Mouse (Mus musculus): ENCODE data around the gene Rps12-ps3. TPM values are rescaled to one million over a fixed set of nuclear protein-coding genes. Genes with fewer than 3 reads are reported as not detected.

Gene Rps12-ps3
- polyA plus RNA-seq, 1 experiment from 2014 or later, result 16.3 TPM

DNA sequence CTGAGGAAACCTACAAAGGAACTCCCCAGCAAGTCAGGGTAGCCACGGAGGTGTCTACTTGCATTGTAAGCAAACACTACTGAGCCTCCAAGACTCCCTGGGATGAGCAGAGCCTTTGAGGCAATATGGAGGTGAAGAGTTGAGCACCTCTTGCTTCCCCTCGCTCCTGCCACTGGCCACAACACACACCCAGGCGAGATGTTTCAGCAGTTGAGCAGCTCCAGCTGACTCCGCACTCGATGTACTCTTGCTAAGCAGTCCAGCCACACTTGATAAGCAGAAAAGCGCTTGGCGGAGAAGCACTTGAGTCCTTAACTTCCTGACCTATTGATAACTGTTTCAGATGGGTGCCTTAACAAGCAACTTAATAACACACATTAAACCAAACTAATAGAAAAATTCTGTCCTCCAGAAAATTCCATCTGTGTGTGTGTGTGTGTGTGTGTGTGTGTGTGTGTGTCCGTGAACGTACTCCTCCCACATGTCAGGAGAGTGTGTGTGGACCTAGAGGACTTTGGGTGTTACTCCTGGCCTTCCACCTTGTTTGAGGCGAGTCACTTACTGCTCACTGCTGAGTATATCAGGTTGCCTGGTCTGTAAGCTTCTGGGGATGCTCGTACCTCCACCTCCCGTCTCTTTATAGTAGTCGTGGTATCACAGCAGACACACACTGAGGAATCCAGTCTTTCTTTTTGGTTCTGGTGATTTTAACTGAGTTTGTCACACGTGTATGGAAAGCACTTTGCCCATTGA lies 34.9 kb downstream of the Rps12-ps3 start:
- H3K27me3 ChIP-seq (ENCODE audit: control insufficient read depth, insufficient read depth, low read length), result no peaks in the 10 kb centered on the region
- ATAC-seq (ENCODE audit: low FRiP score) (no peak), DNase-seq (ENCODE audit: low spot score) (no peak)
- no peak overlapping the region for H3K9ac ChIP-seq (ENCODE audit: low read depth, low read length)
- H3K36me3 ChIP-seq (ENCODE audit: control insufficient read depth, insufficient read depth, low read length), result no peaks in the 10 kb centered on the region
- no peak overlapping the region for H3K4me3 ChIP-seq (ENCODE audit: low read depth, low read length)
- H3K27ac ChIP-seq (ENCODE audit: low read depth, low read length), result no peak overlapping the region
- no peak overlapping the region for H3K4me2 ChIP-seq (replicated peaks; ENCODE audit: low read depth, low read length)
- no peaks in the 10 kb centered on the region for H3K4me1 ChIP-seq (replicated peaks; ENCODE audit: control insufficient read depth, insufficient read depth, low read length)
- WGBS, result 77% methylated on average over 14 of the region's 14 CpGs
- no peaks in the 10 kb centered on the region for H3K9me3 ChIP-seq (ENCODE audit: control insufficient read depth, low read length)

DNA sequence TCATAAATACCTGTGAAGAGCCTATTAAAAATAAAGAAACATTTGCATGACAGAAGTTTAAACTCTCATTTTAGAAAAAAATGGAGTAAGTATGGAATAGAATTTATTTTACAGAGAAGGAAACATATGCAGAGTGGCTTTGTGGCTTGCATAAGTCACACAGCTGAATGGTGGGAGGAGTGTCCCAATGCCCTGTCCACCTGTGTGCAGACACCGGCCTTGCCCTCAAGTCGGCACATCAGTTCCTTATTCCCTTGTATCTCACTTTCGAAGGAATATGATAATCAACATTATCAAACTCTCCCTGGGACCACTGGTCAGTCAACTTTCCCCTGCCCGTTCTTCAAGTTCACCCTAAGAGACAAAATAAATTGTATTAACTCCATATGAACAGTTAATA lies 35.8 kb downstream of the Rps12-ps3 start:
- Histone ChIP-seq H3K27ac (ENCODE audit: low read depth, low read length) (no peak overlapping the region), H3K4me1 (replicated peaks; ENCODE audit: control insufficient read depth, insufficient read depth, low read length) (no peaks in the 10 kb centered on the region), H3K4me2 (replicated peaks; ENCODE audit: low read depth, low read length) (no peak overlapping the region), H3K36me3 (ENCODE audit: control insufficient read depth, insufficient read depth, low read length) (no peaks in the 10 kb centered on the region), H3K4me3 (ENCODE audit: low read depth, low read length) (no peak overlapping the region), H3K9ac (ENCODE audit: low read depth, low read length) (no peak overlapping the region), H3K27me3 (ENCODE audit: control insufficient read depth, insufficient read depth, low read length) (no peaks in the 10 kb centered on the region), H3K9me3 (ENCODE audit: control insufficient read depth, low read length) (no peaks in the 10 kb centered on the region)
- no peak for DNase-seq (ENCODE audit: low spot score)
- 87% methylated on average over 4 of the region's 4 CpGs for WGBS
- no peak for ATAC-seq (ENCODE audit: low FRiP score)

DNA sequence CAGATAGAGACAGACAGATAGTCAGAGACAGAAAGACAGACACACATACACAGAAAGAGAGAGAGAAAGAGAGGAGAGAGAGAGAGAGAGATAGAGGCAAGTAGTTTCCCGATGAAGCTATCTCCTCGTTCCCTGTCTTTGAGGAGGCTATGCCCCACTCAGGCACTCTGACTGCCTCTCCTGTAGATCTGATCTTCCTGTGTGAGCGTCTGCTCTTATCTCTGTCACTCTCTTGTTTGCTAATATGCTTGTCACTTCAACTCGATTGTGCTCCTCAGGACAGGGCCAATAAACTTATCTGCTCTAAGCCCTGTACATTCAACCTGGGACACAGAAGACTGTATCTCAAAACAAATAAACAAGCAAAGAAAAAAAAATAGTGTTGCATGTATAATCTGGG lies 37.1 kb downstream of the Rps12-ps3 start:
- 80% methylated on average over 4 of the region's 4 CpGs for WGBS
- H3K9ac ChIP-seq (ENCODE audit: low read depth, low read length), result no peak overlapping the region
- DNase-seq (ENCODE audit: low spot score), result no peak
- H3K27ac ChIP-seq (ENCODE audit: low read depth, low read length), result no peak overlapping the region
- H3K4me2 ChIP-seq (replicated peaks; ENCODE audit: low read depth, low read length), result no peak overlapping the region
- no peaks in the 10 kb centered on the region for H3K4me1 ChIP-seq (replicated peaks; ENCODE audit: control insufficient read depth, insufficient read depth, low read length)
- no peaks in the 10 kb centered on the region for H3K36me3 ChIP-seq (ENCODE audit: control insufficient read depth, insufficient read depth, low read length)
- no peak for ATAC-seq (ENCODE audit: low FRiP score)
- H3K4me3 ChIP-seq (ENCODE audit: low read depth, low read length), result no peak overlapping the region
- no peaks in the 10 kb centered on the region for H3K27me3 ChIP-seq (ENCODE audit: control insufficient read depth, insufficient read depth, low read length)
- H3K9me3 ChIP-seq (ENCODE audit: control insufficient read depth, low read length), result no peaks in the 10 kb centered on the region

DNA sequence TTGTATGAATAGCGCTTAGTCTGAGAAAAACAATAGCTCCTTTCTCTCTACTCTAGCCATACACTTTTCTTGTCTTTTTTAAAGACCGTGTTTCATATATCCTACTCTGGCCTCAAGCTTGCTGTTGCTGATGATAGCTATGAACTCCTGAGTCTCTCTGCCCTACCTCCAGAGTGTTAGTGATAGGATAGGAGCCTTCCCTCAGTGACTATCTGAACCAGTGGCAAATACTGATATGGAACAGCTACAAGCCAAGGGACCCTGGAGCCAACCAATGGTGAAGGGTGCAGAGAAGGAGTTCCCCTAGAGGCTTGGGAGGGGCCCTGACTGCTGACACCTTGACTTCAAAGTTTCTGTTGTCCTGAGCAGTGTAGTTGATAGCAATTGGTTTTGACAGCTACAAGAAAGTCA lies 38.4 kb downstream of the Rps12-ps3 start:
- H3K9ac ChIP-seq (ENCODE audit: low read depth, low read length), result no peak overlapping the region
- no peaks in the 10 kb centered on the region for H3K27me3 ChIP-seq (ENCODE audit: control insufficient read depth, insufficient read depth, low read length)
- no peaks in the 10 kb centered on the region for H3K9me3 ChIP-seq (ENCODE audit: control insufficient read depth, low read length)
- 40% methylated on average over 2 of the region's 2 CpGs for WGBS
- no peaks in the 10 kb centered on the region for H3K36me3 ChIP-seq (ENCODE audit: control insufficient read depth, insufficient read depth, low read length)
- H3K4me3 ChIP-seq (ENCODE audit: low read depth, low read length), result no peak overlapping the region
- H3K27ac ChIP-seq (ENCODE audit: low read depth, low read length), result no peak overlapping the region
- H3K4me2 ChIP-seq (replicated peaks; ENCODE audit: low read depth, low read length), result no peak overlapping the region
- ATAC-seq (ENCODE audit: low FRiP score) (no peak), DNase-seq (ENCODE audit: low spot score) (no peak)
- H3K4me1 ChIP-seq (replicated peaks; ENCODE audit: control insufficient read depth, insufficient read depth, low read length), result no peaks in the 10 kb centered on the region

DNA sequence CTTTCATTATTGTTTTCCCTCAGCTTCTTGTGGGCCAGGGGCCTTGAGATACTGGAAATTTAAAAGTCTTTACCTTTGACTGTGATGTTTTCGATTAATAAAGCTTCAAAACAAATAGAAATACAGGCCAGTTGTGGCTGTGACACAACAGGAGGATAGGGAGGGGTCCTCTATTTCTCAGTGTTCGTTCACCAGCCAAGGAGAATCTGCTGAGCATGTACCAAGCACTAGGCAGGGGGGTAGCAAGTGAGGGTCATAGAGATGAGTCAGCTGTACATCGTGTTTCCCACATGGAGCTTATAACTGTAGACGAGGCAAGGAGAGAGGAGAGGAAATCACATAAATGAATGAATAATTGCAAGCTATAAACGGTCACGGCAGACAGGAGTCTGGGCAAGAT lies 40.6 kb downstream of the Rps12-ps3 start:
- no peaks in the 10 kb centered on the region for H3K9me3 ChIP-seq (ENCODE audit: control insufficient read depth, low read length)
- H3K27me3 ChIP-seq (ENCODE audit: control insufficient read depth, insufficient read depth, low read length), result no peaks in the 10 kb centered on the region
- H3K36me3 ChIP-seq (ENCODE audit: control insufficient read depth, insufficient read depth, low read length), result no peaks in the 10 kb centered on the region
- WGBS, result 87% methylated on average over 6 of the region's 6 CpGs
- DNase-seq (ENCODE audit: low spot score) (no peak), ATAC-seq (ENCODE audit: low FRiP score) (no peak)
- H3K4me1 ChIP-seq (replicated peaks; ENCODE audit: control insufficient read depth, insufficient read depth, low read length), result no peaks in the 10 kb centered on the region
- no peak overlapping the region for H3K27ac ChIP-seq (ENCODE audit: low read depth, low read length)
- H3K9ac ChIP-seq (ENCODE audit: low read depth, low read length), result no peak overlapping the region
- no peak overlapping the region for H3K4me3 ChIP-seq (ENCODE audit: low read depth, low read length)
- H3K4me2 ChIP-seq (replicated peaks; ENCODE audit: low read depth, low read length), result no peak overlapping the region

DNA sequence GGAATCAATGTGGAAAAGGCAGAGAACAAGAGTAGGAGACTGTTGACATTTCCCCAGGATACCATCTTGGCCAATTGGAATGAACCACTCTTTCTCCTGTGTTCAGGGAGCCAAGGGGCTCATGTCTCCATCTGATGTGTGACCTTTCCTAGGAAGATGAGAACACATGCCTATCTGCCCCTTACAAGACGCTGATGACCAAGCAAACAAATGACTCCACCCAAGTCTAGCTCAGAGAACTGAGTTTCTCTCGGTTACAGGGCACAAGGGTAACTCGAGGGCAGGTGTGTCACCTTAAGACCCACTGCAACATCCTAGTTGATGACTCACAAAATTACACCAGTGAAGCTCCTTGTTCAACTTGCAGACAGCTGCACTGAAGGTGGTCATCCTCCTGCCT lies 41.6 kb downstream of the Rps12-ps3 start:
- H3K4me1 ChIP-seq (replicated peaks; ENCODE audit: control insufficient read depth, insufficient read depth, low read length), result no peaks in the 10 kb centered on the region
- H3K9me3 ChIP-seq (ENCODE audit: control insufficient read depth, low read length), result no peaks in the 10 kb centered on the region
- 81% methylated on average over 3 of the region's 3 CpGs for WGBS
- DNase-seq (ENCODE audit: low spot score), result no peak
- no peaks in the 10 kb centered on the region for H3K27me3 ChIP-seq (ENCODE audit: control insufficient read depth, insufficient read depth, low read length)
- no peak for ATAC-seq (ENCODE audit: low FRiP score)
- no peak overlapping the region for H3K4me2 ChIP-seq (replicated peaks; ENCODE audit: low read depth, low read length)
- H3K9ac ChIP-seq (ENCODE audit: low read depth, low read length), result no peak overlapping the region
- H3K4me3 ChIP-seq (ENCODE audit: low read depth, low read length), result no peak overlapping the region
- H3K27ac ChIP-seq (ENCODE audit: low read depth, low read length), result no peak overlapping the region
- no peaks in the 10 kb centered on the region for H3K36me3 ChIP-seq (ENCODE audit: control insufficient read depth, insufficient read depth, low read length)

DNA sequence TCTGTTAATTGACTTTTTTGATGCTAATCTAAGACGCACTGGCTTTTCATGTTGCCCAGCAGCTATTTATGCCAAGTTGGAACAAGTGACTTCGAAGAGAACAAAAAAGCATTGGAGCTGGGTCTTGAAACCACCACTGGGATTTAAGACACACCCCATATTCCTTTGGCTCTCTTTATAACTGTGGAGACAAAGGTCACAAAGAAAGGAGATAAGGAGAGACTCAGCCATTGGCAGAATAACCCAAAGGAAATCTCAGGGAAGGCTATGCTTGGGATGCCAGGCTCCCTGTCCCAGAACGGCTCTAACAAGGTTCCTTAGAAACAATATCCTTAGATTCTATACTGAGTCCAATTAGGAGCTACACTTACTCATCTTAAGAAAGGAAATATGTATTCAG lies 44.6 kb downstream of the Rps12-ps3 start:
- Histone ChIP-seq H3K27me3 (ENCODE audit: control insufficient read depth, insufficient read depth, low read length) (no peaks in the 10 kb centered on the region), H3K4me2 (replicated peaks; ENCODE audit: low read depth, low read length) (no peak overlapping the region), H3K9ac (ENCODE audit: low read depth, low read length) (no peak overlapping the region), H3K9me3 (ENCODE audit: control insufficient read depth, low read length) (no peaks in the 10 kb centered on the region), H3K36me3 (ENCODE audit: control insufficient read depth, insufficient read depth, low read length) (no peaks in the 10 kb centered on the region), H3K4me1 (replicated peaks; ENCODE audit: control insufficient read depth, insufficient read depth, low read length) (no peaks in the 10 kb centered on the region), H3K4me3 (ENCODE audit: low read depth, low read length) (no peak overlapping the region), H3K27ac (ENCODE audit: low read depth, low read length) (no peak overlapping the region)
- ATAC-seq (ENCODE audit: low FRiP score) (no peak), DNase-seq (ENCODE audit: low spot score) (no peak)
- 72% methylated on average over 3 of the region's 3 CpGs for WGBS

DNA sequence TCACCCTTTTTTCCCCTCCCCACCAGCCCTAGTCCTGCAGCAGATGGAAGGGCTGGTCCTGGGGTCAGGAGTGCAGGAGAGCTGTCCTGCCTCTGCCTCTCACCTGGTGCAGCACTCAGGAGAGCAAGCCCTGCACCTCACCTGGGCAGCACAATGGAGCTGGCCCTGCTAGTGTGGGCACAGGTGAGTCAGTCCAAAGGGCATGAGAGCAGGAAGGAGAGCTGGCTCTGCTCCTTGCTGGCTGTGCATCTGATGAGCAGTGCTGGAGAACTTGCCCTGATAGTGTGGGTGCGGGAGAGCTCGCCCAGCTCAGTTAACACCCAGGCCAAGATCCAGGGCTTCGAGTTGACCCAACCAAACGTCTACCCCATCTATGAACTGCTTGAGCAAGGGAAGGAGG lies 45.8 kb downstream of the Rps12-ps3 start:
- H3K4me2 ChIP-seq (replicated peaks; ENCODE audit: low read depth, low read length), result no peak overlapping the region
- no peak for DNase-seq (ENCODE audit: low spot score)
- WGBS, result 88% methylated on average over 4 of the region's 4 CpGs

DNA sequence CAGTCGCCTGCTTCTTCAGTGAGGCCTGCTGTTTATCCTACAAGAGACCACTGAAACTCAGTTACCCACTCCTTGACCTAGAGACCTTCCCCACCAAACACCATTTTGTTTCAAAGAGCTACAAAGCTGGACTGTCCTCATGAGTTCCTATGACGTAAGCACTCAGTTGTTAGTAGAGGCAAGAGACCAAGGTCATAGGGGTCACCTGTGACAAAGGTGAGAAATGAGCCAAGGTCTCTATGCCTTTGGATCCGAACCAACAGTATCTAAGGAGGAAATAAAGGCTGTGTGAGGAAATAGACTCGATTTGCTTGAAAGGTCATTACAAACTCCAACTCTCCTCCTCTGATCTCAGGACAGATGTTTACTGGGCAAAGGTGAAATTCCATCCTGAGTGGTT lies 48.9 kb downstream of the Rps12-ps3 start:
- Histone ChIP-seq H3K27ac (ENCODE audit: low read depth, low read length) (no peak overlapping the region), H3K36me3 (ENCODE audit: control insufficient read depth, insufficient read depth, low read length) (no peaks in the 10 kb centered on the region), H3K9ac (ENCODE audit: low read depth, low read length) (no peak overlapping the region), H3K4me3 (ENCODE audit: low read depth, low read length) (no peak overlapping the region), H3K4me1 (replicated peaks; ENCODE audit: control insufficient read depth, insufficient read depth, low read length) (no peaks in the 10 kb centered on the region), H3K9me3 (ENCODE audit: control insufficient read depth, low read length) (no peaks in the 10 kb centered on the region), H3K4me2 (replicated peaks; ENCODE audit: low read depth, low read length) (no peak overlapping the region), H3K27me3 (ENCODE audit: control insufficient read depth, insufficient read depth, low read length) (no peaks in the 10 kb centered on the region)
- DNase-seq (ENCODE audit: low spot score) (no peak), ATAC-seq (ENCODE audit: low FRiP score) (no peak)
- WGBS, result 78% methylated on average over 4 of the region's 4 CpGs

More for the DNA sequence above, 45.8 kb downstream of the Rps12-ps3 start:
- H3K9ac ChIP-seq (ENCODE audit: low read depth, low read length), result no peak overlapping the region
- H3K27ac ChIP-seq (ENCODE audit: low read depth, low read length), result no peak overlapping the region
- H3K4me1 ChIP-seq (replicated peaks; ENCODE audit: control insufficient read depth, insufficient read depth, low read length), result no peaks in the 10 kb centered on the region
- ATAC-seq (ENCODE audit: low FRiP score), result no peak
- no peak overlapping the region for H3K4me3 ChIP-seq (ENCODE audit: low read depth, low read length)
- H3K27me3 ChIP-seq (ENCODE audit: control insufficient read depth, insufficient read depth, low read length), result no peaks in the 10 kb centered on the region
- no peaks in the 10 kb centered on the region for H3K36me3 ChIP-seq (ENCODE audit: control insufficient read depth, insufficient read depth, low read length)
- H3K9me3 ChIP-seq (ENCODE audit: control insufficient read depth, low read length), result no peaks in the 10 kb centered on the region
